Mouse (Mus musculus): ENCODE data around the gene Olfr1278. TPM values are rescaled to one million over a fixed set of nuclear protein-coding genes. Genes with fewer than 3 reads are reported as not detected.
"Not testable (repeated sequence)": the region's sequence is repeated elsewhere in the genome, so short reads cannot be mapped to it uniquely, and the experiment has no call there.

Gene Olfr1278
- not detected in 2 replicates for polyA plus RNA-seq (2014; fragmentation: Nextera tagmentation; extraction: Ambion mirVana)

GRCm38 (mm10) chr2:111289836-111290235 lies at the start of gene Olfr1278:
TSS of gene Olfr1278 (plus strand) at chr2:111290136.
- DNase-seq (no peak), ATAC-seq (ENCODE audit: low FRiP score, low TSS enrichment) (no peak)
- no peaks in the 10 kb centered on the region for H3K9me3 ChIP-seq (ENCODE audit: control insufficient read depth, low read length)
- H3K36me3 ChIP-seq (ENCODE audit: control insufficient read depth, insufficient read depth, low read length), result no peaks in the 10 kb centered on the region
- H3K27me3 ChIP-seq (ENCODE audit: control insufficient read depth, insufficient read depth, low read length), result no peaks in the 10 kb centered on the region
- H3K4me1 ChIP-seq (ENCODE audit: control insufficient read depth, insufficient read depth, low read length), result no peaks in the 10 kb centered on the region
- no peak within 1 kb of the TSS for H3K27ac ChIP-seq (replicated peaks; ENCODE audit: low read depth, low read length)
- no peak within 1 kb of the TSS for H3K4me2 ChIP-seq (ENCODE audit: low read length)
- no peak within 1 kb of the TSS for H3K9ac ChIP-seq (replicated peaks; ENCODE audit: low read length)
- no peak within 1 kb of the TSS for H3K4me3 ChIP-seq (replicated peaks; ENCODE audit: low read depth, low read length)

- Histone ChIP-seq H3K4me1 (ENCODE audit: control insufficient read depth, insufficient read depth, low read length) (no peaks in the 10 kb centered on the region), H3K27me3 (ENCODE audit: control insufficient read depth, insufficient read depth, low read length) (no peaks in the 10 kb centered on the region), H3K4me2 (ENCODE audit: low read length) (no peak within 1 kb of the TSS), H3K9me3 (ENCODE audit: control insufficient read depth, low read length) (no peaks in the 10 kb centered on the region), H3K36me3 (ENCODE audit: control insufficient read depth, insufficient read depth, low read length) (no peaks in the 10 kb centered on the region), H3K4me3 (replicated peaks; ENCODE audit: low read depth, low read length) (no peak within 1 kb of the TSS), H3K27ac (replicated peaks; ENCODE audit: low read depth, low read length) (no peak within 1 kb of the TSS), H3K9ac (replicated peaks; ENCODE audit: low read length) (no peak within 1 kb of the TSS)
- DNase-seq (no peak), ATAC-seq (ENCODE audit: low FRiP score, low TSS enrichment) (no peak)
Observed at GRCm38 (mm10) chr2:111254216-111254615, 35.7 kb upstream of the Olfr1278 start, which contains the start of gene Olfr1276. TSS of gene Olfr1276 (plus strand) at chr2:111254516.

- H3K27ac ChIP-seq (replicated peaks; ENCODE audit: low read depth, low read length), result no peak within 1 kb of the TSS
- H3K4me2 ChIP-seq (ENCODE audit: low read length), result no peak within 1 kb of the TSS
- H3K4me1 ChIP-seq (ENCODE audit: control insufficient read depth, insufficient read depth, low read length), result no peaks in the 10 kb centered on the region
- ATAC-seq (ENCODE audit: low FRiP score, low TSS enrichment), result no peak
- no peaks in the 10 kb centered on the region for H3K9me3 ChIP-seq (ENCODE audit: control insufficient read depth, low read length)
- 86% methylated on average over 2 of the region's 2 CpGs for WGBS
- no peak within 1 kb of the TSS for H3K9ac ChIP-seq (replicated peaks; ENCODE audit: low read length)
- no peaks in the 10 kb centered on the region for H3K36me3 ChIP-seq (ENCODE audit: control insufficient read depth, insufficient read depth, low read length)
- no peaks in the 10 kb centered on the region for H3K27me3 ChIP-seq (ENCODE audit: control insufficient read depth, insufficient read depth, low read length)
- H3K4me3 ChIP-seq (replicated peaks; ENCODE audit: low read depth, low read length), result no peak within 1 kb of the TSS
- no peak for DNase-seq
Observed at GRCm38 (mm10) chr2:111274006-111274405, 15.9 kb upstream of the Olfr1278 start, which contains the start of gene Olfr1277. TSS of gene Olfr1277 (minus strand) at chr2:111274106.

- Histone ChIP-seq H3K4me1 (ENCODE audit: control insufficient read depth, insufficient read depth, low read length) (no peaks in the 10 kb centered on the region), H3K27me3 (ENCODE audit: control insufficient read depth, insufficient read depth, low read length) (no peaks in the 10 kb centered on the region), H3K9ac (replicated peaks; ENCODE audit: low read length) (no peak overlapping the region), H3K4me3 (replicated peaks; ENCODE audit: low read depth, low read length) (no peak overlapping the region), H3K36me3 (ENCODE audit: control insufficient read depth, insufficient read depth, low read length) (no peaks in the 10 kb centered on the region), H3K27ac (replicated peaks; ENCODE audit: low read depth, low read length) (no peak overlapping the region), H3K9me3 (ENCODE audit: control insufficient read depth, low read length) (no peaks in the 10 kb centered on the region), H3K4me2 (ENCODE audit: low read length) (no peak overlapping the region)
- ATAC-seq (ENCODE audit: low FRiP score, low TSS enrichment), result no peak; the same call in 1 of the 2 replicates
- DNase-seq, result no peak
Observed at GRCm38 (mm10) chr2:111298541-111298940, 8.6 kb downstream of the Olfr1278 start.

GRCm38 (mm10) chr2:111300374-111300773 lies 10.4 kb downstream of the Olfr1278 start, which contains the start of gene Olfr1279:
TSS of gene Olfr1279 (plus strand) at chr2:111300635.
- no peak within 1 kb of the TSS for H3K4me2 ChIP-seq (ENCODE audit: low read length)
- H3K4me3 ChIP-seq (replicated peaks; ENCODE audit: low read depth, low read length), result no peak within 1 kb of the TSS
- no peak for DNase-seq
- H3K9me3 ChIP-seq (ENCODE audit: control insufficient read depth, low read length), result no peaks in the 10 kb centered on the region
- ATAC-seq (ENCODE audit: low FRiP score, low TSS enrichment), result no peak
- no peak within 1 kb of the TSS for H3K27ac ChIP-seq (replicated peaks; ENCODE audit: low read depth, low read length)
- no peaks in the 10 kb centered on the region for H3K4me1 ChIP-seq (ENCODE audit: control insufficient read depth, insufficient read depth, low read length)
- no peaks in the 10 kb centered on the region for H3K36me3 ChIP-seq (ENCODE audit: control insufficient read depth, insufficient read depth, low read length)
- H3K9ac ChIP-seq (replicated peaks; ENCODE audit: low read length), result no peak within 1 kb of the TSS
- H3K27me3 ChIP-seq (ENCODE audit: control insufficient read depth, insufficient read depth, low read length), result no peaks in the 10 kb centered on the region

- ATAC-seq (ENCODE audit: low FRiP score, low TSS enrichment), result no peak
- H3K27ac ChIP-seq (replicated peaks; ENCODE audit: low read depth, low read length), result no peak within 1 kb of the TSS
- H3K9ac ChIP-seq (replicated peaks; ENCODE audit: low read length), result no peak within 1 kb of the TSS
- no peak within 1 kb of the TSS for H3K4me3 ChIP-seq (replicated peaks; ENCODE audit: low read depth, low read length)
- H3K9me3 ChIP-seq (ENCODE audit: control insufficient read depth, low read length), result no peaks in the 10 kb centered on the region
- no peaks in the 10 kb centered on the region for H3K4me1 ChIP-seq (ENCODE audit: control insufficient read depth, insufficient read depth, low read length)
- no peak within 1 kb of the TSS for H3K4me2 ChIP-seq (ENCODE audit: low read length)
- no peak for DNase-seq
- no peaks in the 10 kb centered on the region for H3K27me3 ChIP-seq (ENCODE audit: control insufficient read depth, insufficient read depth, low read length)
- H3K36me3 ChIP-seq (ENCODE audit: control insufficient read depth, insufficient read depth, low read length), result no peaks in the 10 kb centered on the region
Observed at GRCm38 (mm10) chr2:111313717-111314116, 23.8 kb downstream of the Olfr1278 start, which contains the start of gene Olfr1280. TSS of gene Olfr1280 (plus strand) at chr2:111314017.

- Histone ChIP-seq H3K27me3 (ENCODE audit: control insufficient read depth, insufficient read depth, low read length) (no peaks in the 10 kb centered on the region), H3K9ac (replicated peaks; ENCODE audit: low read length) (no peak within 1 kb of the TSS), H3K4me2 (ENCODE audit: low read length) (no peak within 1 kb of the TSS), H3K9me3 (ENCODE audit: control insufficient read depth, low read length) (no peaks in the 10 kb centered on the region), H3K4me3 (replicated peaks; ENCODE audit: low read depth, low read length) (no peak within 1 kb of the TSS), H3K4me1 (ENCODE audit: control insufficient read depth, insufficient read depth, low read length) (no peaks in the 10 kb centered on the region), H3K36me3 (ENCODE audit: control insufficient read depth, insufficient read depth, low read length) (no peaks in the 10 kb centered on the region), H3K27ac (replicated peaks; ENCODE audit: low read depth, low read length) (no peak within 1 kb of the TSS)
- WGBS, result 72% methylated on average over 2 of the region's 2 CpGs
- DNase-seq (no peak), ATAC-seq (ENCODE audit: low FRiP score, low TSS enrichment) (no peak)
Observed at GRCm38 (mm10) chr2:111326220-111326619, 36.3 kb downstream of the Olfr1278 start, which contains the start of gene Olfr1281. TSS of gene Olfr1281 (plus strand) at chr2:111326520.

- H3K4me1 ChIP-seq (ENCODE audit: control insufficient read depth, insufficient read depth, low read length); H3K9me3 ChIP-seq (ENCODE audit: control insufficient read depth, low read length); ATAC-seq (ENCODE audit: low FRiP score, low TSS enrichment); H3K4me3 ChIP-seq (replicated peaks; ENCODE audit: low read depth, low read length); H3K4me2 ChIP-seq (ENCODE audit: low read length); H3K27me3 ChIP-seq (ENCODE audit: control insufficient read depth, insufficient read depth, low read length); DNase-seq; H3K9ac ChIP-seq (replicated peaks; ENCODE audit: low read length); H3K27ac ChIP-seq (replicated peaks; ENCODE audit: low read depth, low read length); H3K36me3 ChIP-seq (ENCODE audit: control insufficient read depth, insufficient read depth, low read length): not testable (repeated sequence)
- WGBS, result 93% methylated on average over 5 of the region's 5 CpGs
Observed at GRCm38 (mm10) chr2:111333721-111334120, 43.8 kb downstream of the Olfr1278 start.

GRCm38 (mm10) chr2:111335976-111336375 lies 46.0 kb downstream of the Olfr1278 start, which contains the start of gene Olfr1282:
TSS of gene Olfr1282 (minus strand) at chr2:111336076.
- no peak within 1 kb of the TSS for H3K27ac ChIP-seq (replicated peaks; ENCODE audit: low read depth, low read length)
- no peaks in the 10 kb centered on the region for H3K36me3 ChIP-seq (ENCODE audit: control insufficient read depth, insufficient read depth, low read length)
- no peaks in the 10 kb centered on the region for H3K4me1 ChIP-seq (ENCODE audit: control insufficient read depth, insufficient read depth, low read length)
- 73% methylated on average over 2 of the region's 2 CpGs for WGBS
- H3K9ac ChIP-seq (replicated peaks; ENCODE audit: low read length), result no peak within 1 kb of the TSS
- no peak within 1 kb of the TSS for H3K4me2 ChIP-seq (ENCODE audit: low read length)
- DNase-seq (no peak), ATAC-seq (ENCODE audit: low FRiP score, low TSS enrichment) (no peak)
- no peaks in the 10 kb centered on the region for H3K9me3 ChIP-seq (ENCODE audit: control insufficient read depth, low read length)
- no peak within 1 kb of the TSS for H3K4me3 ChIP-seq (replicated peaks; ENCODE audit: low read depth, low read length)
- H3K27me3 ChIP-seq (ENCODE audit: control insufficient read depth, insufficient read depth, low read length), result no peaks in the 10 kb centered on the region

Measured in midbrain, embryonic 14.5 days (tissue).